Mouse (Mus musculus) neural tube, embryonic 12.5 days (tissue): ENCODE measurements at regions not wholly inside any gene's neighbourhood (a gene's known extent, or its start where the extent isn't known, plus 50 kb on each side); places are given as distances from the start of the nearest gene placed in this dataset. TPM values are rescaled to one million over a fixed set of nuclear protein-coding genes. Genes with fewer than 3 reads are reported as not detected.

Source experiments
- ATAC-seq: fragments of 200-750 bp; cut with Nextera tagmentation; 2 replicates; pipeline ENCODE4 v1.8.0; 2017; ENCODE audit warnings: low read depth, mild to moderate bottlenecking, moderate TSS enrichment, moderate library complexity; ENCODE audit not compliant: low FRiP score
- H3K27ac ChIP-seq: fragments of 300-500 bp; sonication (generic); 2 replicates; pipeline ENCODE4 v1.5.1; 2016
- H3K27me3 ChIP-seq: fragments of 300-500 bp; sonication (generic); replicated peaks from 2 replicates; pipeline ENCODE4 v1.6.1; 2016; ENCODE audit warnings: mild to moderate bottlenecking
- H3K36me3 ChIP-seq: fragments of 300-500 bp; sonication (generic); 2 replicates; pipeline ENCODE4 v1.6.1; 2016; ENCODE audit warnings: mild to moderate bottlenecking
- H3K4me1 ChIP-seq: fragments of 300-500 bp; sonication (generic); 2 replicates; pipeline ENCODE4 v1.6.1; 2016
- H3K4me2 ChIP-seq: fragments of 300-500 bp; sonication (generic); replicated peaks from 2 replicates; pipeline ENCODE4 v1.6.1; 2016; ENCODE audit warnings: mild to moderate bottlenecking
- H3K4me3 ChIP-seq: fragments of 300-500 bp; sonication (generic); 2 replicates; pipeline ENCODE4 v1.5.1; 2016
- H3K9ac ChIP-seq: fragments of 300-500 bp; sonication (generic); 2 replicates; pipeline ENCODE4 v1.6.1; 2016; ENCODE audit warnings: mild to moderate bottlenecking
- H3K9me3 ChIP-seq: fragments of 300-500 bp; sonication (generic); 2 replicates; pipeline ENCODE4 v1.6.1; 2016; ENCODE audit warnings: mild to moderate bottlenecking
- WGBS: fragments of 180-500 bp; shearing (Covaris S2); methylation state at CpG from one replicate; pipeline ENCODE4 v1.1.7; 2016; 5-methylcytosine and 5-hydroxymethylcytosine counted together
- microRNA counts: library from miRNA; unstranded; fragments of <30 nt; microRNA quantifications from one replicate; lab custom pipeline; 2017
- microRNA-seq: library from miRNA; unstranded; fragments of <30 nt; microRNA quantifications from one replicate; pipeline ENCODE4, GENCODE M21; 2017

DNA sequence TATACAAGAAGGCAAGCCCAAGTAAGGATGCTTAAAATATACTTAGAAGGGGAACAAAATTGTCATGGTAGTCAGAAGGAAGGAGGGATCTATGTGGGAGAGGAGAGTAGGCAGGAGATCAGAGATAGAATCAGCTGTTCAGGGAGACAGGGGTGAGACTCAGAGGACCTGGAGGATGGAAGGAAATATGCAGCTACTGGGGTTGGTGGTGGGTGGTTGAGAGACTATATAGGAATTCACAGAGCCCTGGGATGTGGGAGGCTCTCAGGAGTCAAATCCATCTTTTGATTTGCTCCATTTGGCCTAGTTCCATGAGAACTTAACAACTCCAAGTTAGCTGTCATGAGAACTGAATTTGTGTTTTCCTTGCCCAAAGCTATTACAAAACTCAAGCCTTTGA, 481.9 kb upstream of the Ndn start:
- no peak overlapping the region for H3K4me2 ChIP-seq
- 0 out of 2 replicates have a peak, but pooled peaks cover 7% of the 10 kb centered on the region for H3K9me3 ChIP-seq
- no peak overlapping the region for H3K9ac ChIP-seq
- no peaks in the 10 kb centered on the region for H3K36me3 ChIP-seq
- H3K27ac ChIP-seq: no peak overlapping the region
- no peak overlapping the region for H3K4me3 ChIP-seq
- no peaks in the 10 kb centered on the region for H3K4me1 ChIP-seq
- no peaks in the 10 kb centered on the region for H3K27me3 ChIP-seq
- ATAC-seq: no peak

DNA sequence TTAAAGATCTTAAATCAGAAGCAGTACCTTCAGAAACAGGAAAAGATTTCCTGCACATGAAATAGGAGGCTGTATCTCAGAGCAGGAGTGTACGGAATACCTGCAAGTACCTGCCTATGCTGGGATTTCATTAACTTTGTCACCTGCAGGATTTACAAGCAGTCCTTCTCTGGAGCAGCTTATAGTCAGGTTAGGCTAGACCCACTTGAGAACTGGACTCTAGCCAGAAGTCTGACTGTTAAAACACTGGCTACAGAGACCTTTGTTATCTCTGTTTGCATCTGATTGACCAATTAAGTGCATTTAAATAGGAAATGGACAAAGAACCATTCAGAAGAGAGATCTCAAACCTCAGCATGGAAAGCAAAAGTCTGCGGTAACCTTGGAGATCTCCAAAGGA, 480.0 kb upstream of the Ndn start:
- ATAC-seq: no peak
- Histone ChIP-seq H3K4me2 (no peak overlapping the region), H3K4me1 (no peaks in the 10 kb centered on the region), H3K4me3 (no peak overlapping the region), H3K9ac (no peak overlapping the region), H3K9me3 (no peaks in the 10 kb centered on the region), H3K27me3 (no peaks in the 10 kb centered on the region), H3K36me3 (no peaks in the 10 kb centered on the region), H3K27ac (no peak overlapping the region)
- 86% methylated on average over 2 of the region's 2 CpGs for WGBS

DNA sequence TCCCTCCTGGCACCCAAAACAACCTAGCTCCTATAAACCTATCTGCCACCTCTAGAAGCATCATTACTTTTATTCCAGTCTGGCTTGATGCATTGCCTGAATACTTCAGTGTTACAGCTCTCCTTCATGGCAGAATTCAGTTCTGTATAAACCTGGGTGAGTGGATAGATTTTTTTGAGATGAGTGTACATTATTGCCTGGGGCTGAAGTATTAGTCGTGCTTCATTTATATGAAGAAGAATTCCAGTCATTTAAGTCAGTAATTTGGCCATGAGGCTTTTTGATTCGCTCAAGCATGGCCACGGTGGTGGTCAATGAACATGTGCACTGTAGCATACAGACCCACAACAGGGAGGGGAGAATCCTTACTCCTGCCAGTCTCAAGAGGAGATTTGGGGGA, 470.1 kb upstream of the Ndn start:
- no peaks in the 10 kb centered on the region for H3K4me1 ChIP-seq
- no peak overlapping the region for H3K4me2 ChIP-seq
- ATAC-seq: no peak
- no peaks in the 10 kb centered on the region; the same call in 1 of the 2 replicates for H3K9me3 ChIP-seq
- H3K4me3 ChIP-seq: no peak overlapping the region
- H3K36me3 ChIP-seq: no peaks in the 10 kb centered on the region
- H3K9ac ChIP-seq: no peak overlapping the region
- no peaks in the 10 kb centered on the region for H3K27me3 ChIP-seq
- H3K27ac ChIP-seq: no peak overlapping the region
- 74% methylated on average over 3 of the region's 3 CpGs for WGBS

DNA sequence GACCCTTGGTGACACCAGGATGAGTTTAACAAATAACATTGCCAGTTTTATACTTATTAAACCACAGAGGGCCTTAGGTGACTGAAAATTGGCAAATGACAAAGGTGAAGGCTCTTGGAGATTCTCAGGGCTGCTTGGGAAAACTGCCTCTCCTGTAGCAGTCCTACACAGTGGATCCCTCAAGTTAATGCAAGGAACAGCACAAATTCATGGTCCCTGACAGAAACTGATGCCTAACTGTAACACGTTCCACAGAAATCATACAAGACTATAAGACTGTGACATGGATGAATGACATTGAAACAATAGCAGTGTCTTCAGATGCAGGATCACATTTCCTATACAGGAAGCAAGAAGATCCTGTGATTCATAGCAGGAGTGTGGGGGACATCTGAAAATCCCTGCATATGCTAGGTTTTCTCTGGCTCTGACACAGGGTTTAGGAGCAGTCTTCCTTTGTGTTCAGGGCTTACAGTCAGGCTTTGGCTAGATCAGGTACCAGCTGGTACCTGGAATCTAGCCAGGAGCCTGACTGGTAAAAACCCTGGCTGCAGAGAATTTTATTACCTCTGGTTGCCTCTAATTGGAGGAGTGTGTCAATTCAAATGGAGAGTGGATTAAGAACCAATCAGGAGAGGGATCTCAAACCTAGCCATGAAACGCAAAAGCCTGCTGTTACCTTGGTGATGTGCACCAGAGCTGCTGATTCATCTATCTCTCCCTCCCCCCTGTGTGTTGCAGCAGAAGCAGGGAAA, 468.9 kb upstream of the Ndn start:
- Histone ChIP-seq H3K4me1 (no peaks in the 10 kb centered on the region), H3K27me3 (no peaks in the 10 kb centered on the region), H3K4me2 (no peak overlapping the region), H3K27ac (peak overlapping the region; percentile 50; the same call in 1 of the 2 replicates), H3K9me3 (no peaks in the 10 kb centered on the region; the same call in 1 of the 2 replicates), H3K9ac (no peak overlapping the region), H3K4me3 (no peak overlapping the region), H3K36me3 (no peaks in the 10 kb centered on the region)
- peak; percentile 96 for ATAC-seq
- WGBS: 47% methylated on average over 2 of the region's 2 CpGs

DNA sequence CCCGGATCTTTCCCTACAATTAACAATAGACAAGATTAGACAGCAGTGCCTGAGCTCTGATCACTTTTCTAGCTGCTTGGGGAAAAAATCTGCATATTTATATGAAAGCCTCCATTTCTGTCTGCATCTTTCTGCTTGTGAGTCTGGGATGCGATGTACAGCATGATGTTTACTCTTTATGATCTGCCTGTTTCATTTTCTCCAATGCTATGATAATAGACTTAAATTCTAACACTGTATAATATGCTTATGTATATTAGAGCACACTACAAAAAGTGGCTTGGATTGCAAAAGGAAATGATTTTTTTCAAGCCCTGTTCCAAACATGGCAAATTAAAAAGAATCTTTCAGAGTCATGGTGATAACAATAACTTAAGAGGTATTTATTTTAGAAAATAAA, 468.3 kb upstream of the Ndn start:
- no peak overlapping the region for H3K4me2 ChIP-seq
- no peaks in the 10 kb centered on the region for H3K27me3 ChIP-seq
- H3K4me3 ChIP-seq: no peak overlapping the region
- H3K36me3 ChIP-seq: no peaks in the 10 kb centered on the region
- no peak overlapping the region for H3K9ac ChIP-seq
- no peaks in the 10 kb centered on the region; the same call in 1 of the 2 replicates for H3K9me3 ChIP-seq
- peak; percentile 32 for ATAC-seq
- 61% methylated on average over 2 of the region's 2 CpGs for WGBS
- no peaks in the 10 kb centered on the region for H3K4me1 ChIP-seq
- no peak overlapping the region for H3K27ac ChIP-seq

DNA sequence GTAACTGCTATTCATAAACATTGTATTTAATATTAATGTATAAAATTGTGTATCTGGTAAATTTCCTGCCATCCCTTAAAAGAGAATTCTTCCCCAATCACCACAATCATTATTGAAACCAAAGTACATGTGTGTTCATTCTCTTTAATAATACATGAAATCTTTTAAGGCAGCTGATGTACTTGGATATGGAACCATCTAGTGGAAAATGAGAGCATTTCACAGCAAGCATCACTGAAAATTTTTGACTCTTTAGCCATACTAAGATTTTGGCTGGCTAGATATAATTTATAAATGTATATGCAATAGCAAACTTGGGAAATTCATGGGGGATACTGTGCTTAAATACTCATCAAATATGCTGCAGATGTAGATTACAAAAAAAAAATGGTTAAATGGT, 467.8 kb upstream of the Ndn start:
- Histone ChIP-seq H3K27me3 (no peaks in the 10 kb centered on the region), H3K9ac (no peak overlapping the region), H3K4me2 (no peak overlapping the region), H3K4me1 (no peaks in the 10 kb centered on the region), H3K4me3 (no peak overlapping the region), H3K27ac (no peak overlapping the region), H3K36me3 (no peaks in the 10 kb centered on the region), H3K9me3 (no peaks in the 10 kb centered on the region; the same call in 1 of the 2 replicates)
- no peak for ATAC-seq

MicroRNAs in the stretch of these regions (microRNA counts, 519-probe panel; counts per million panel counts)
- 342 counts per million, percentile 67 among the panel's probes with 10 or more counts for microRNA mmu-miR-344 (lab: Ali Mortazavi, UCI)

Small RNA genes in the stretch of these regions (microRNA-seq; reads per million reads assigned to microRNA genes)
- not detected for gene Gm22466
- not detected for gene Gm23490
- 6.3 reads per million, percentile 18 among the genes with 10 or more reads in this experiment for gene Gm23873
- gene Gm23917: not detected
- gene Gm23962: not detected
- gene Gm25533: not detected
- not detected for gene Mir344
- gene Mir344b: not detected
- 2.6 reads per million, percentile 6 among the genes with 10 or more reads in this experiment for gene Mir344c
- not detected for gene Mir344d-1
- not detected for gene Mir344d-2
- gene Mir344d-3: not detected
- gene Mir344e: 4.4 reads per million, percentile 12 among the genes with 10 or more reads in this experiment
- gene Mir344h-1: not detected
- not detected for gene Mir344h-2
